In genomic region chr2:178629756-178630155, GRCm38 (mm10) we compare ENCODE assay signal across 9 mouse cellular contexts.
DNase-seq lines count a peak whose midpoint lies in the region; ATAC-seq lines count a peak whose summit lies in the region.
"Had no signal": no experiment of that assay in that cellular context is flagged by ENCODE, and none has a peak within 500 bp of the region (broad histone marks: within the 10 kb centered on the region; RNA-seq: fewer than 3 reads in every experiment).

No protein-coding gene starts in this region.

- H3K9me3 ChIP-seq in liver, embryonic 11.5 days (ENCODE audit: control insufficient read depth, low read length) = no peaks in the 10 kb centered on the region
- H3K9me3 ChIP-seq: lung, embryonic 15.5 days had no signal

- no peak for ATAC-seq in liver, embryonic 11.5 days (replicated peaks; ENCODE audit: low FRiP score)
- peak; percentile 41; the same call in 1 of the 2 replicates for ATAC-seq in frontal cortex, adult (ENCODE audit: low TSS enrichment)

- no peaks in the 10 kb centered on the region for H3K27me3 ChIP-seq in liver, embryonic 11.5 days (replicated peaks; ENCODE audit: control insufficient read depth, insufficient read depth, low read length)

- intact Hi-C loops in left cerebral cortex, postnatal 4 days (cut with DNase I) = loop anchor here (5.0 to 10.0 kb wide), 3 partner anchors 125 to 1243 kb away; partner anchors contain the start of gene Cdh4

- 18% methylated on average over 7 of the region's 7 CpGs for whole genome bisulfite sequencing in liver, embryonic 11.5 days

- H3K27ac ChIP-seq in liver, embryonic 11.5 days (ENCODE audit: low read depth, low read length) = no peak overlapping the region
- H3K27ac ChIP-seq: lung, embryonic 15.5 days had no signal

- H3K9ac ChIP-seq in liver, embryonic 11.5 days (ENCODE audit: low read depth, low read length) = no peak overlapping the region
- H3K9ac ChIP-seq: lung, embryonic 15.5 days had no signal

- H3K4me2 ChIP-seq in liver, embryonic 11.5 days = no peak overlapping the region
- H3K4me2 ChIP-seq: lung, embryonic 15.5 days had no signal

- H3K4me1 ChIP-seq in liver, embryonic 11.5 days (replicated peaks; ENCODE audit: control insufficient read depth, insufficient read depth, low read length) = no peaks in the 10 kb centered on the region
- H3K4me1 ChIP-seq: lung, embryonic 15.5 days had no signal

- DNase-seq in liver = peak; percentile 26
- DNase-seq in liver, embryonic 11.5 days (ENCODE audit: low spot score) = no peak
- peak; percentile 28 for DNase-seq in c-Kit-positive CD71-negative TER-119-negative erythroid progenitor cells, embryonic 14.5 days (ENCODE audit: low read depth)
- peak; percentile 33 to 69 for DNase-seq in kidney, adult 8-10 months
- DNase-seq in left cerebral cortex, postnatal 4 days = peak; percentile 68
- DNase-seq in naive thymus-derived CD4-positive, alpha-beta T cell, adult 2 months (ENCODE audit: low read depth) = peak; percentile 10
- DNase-seq in thymus, postnatal 36 days = peak; percentile 39 to 51

- no peak overlapping the region for H3K4me3 ChIP-seq in liver, embryonic 11.5 days (ENCODE audit: low read depth, low read length)
- H3K4me3 ChIP-seq: lung, embryonic 15.5 days had no signal

- H3K36me3 ChIP-seq in liver, embryonic 11.5 days (ENCODE audit: control insufficient read depth, insufficient read depth, low read length) = no peaks in the 10 kb centered on the region
- H3K36me3 ChIP-seq: lung, embryonic 15.5 days had no signal
